Comparison of ENCODE assay signal across 8 mouse cellular contexts in the genomic region with DNA sequence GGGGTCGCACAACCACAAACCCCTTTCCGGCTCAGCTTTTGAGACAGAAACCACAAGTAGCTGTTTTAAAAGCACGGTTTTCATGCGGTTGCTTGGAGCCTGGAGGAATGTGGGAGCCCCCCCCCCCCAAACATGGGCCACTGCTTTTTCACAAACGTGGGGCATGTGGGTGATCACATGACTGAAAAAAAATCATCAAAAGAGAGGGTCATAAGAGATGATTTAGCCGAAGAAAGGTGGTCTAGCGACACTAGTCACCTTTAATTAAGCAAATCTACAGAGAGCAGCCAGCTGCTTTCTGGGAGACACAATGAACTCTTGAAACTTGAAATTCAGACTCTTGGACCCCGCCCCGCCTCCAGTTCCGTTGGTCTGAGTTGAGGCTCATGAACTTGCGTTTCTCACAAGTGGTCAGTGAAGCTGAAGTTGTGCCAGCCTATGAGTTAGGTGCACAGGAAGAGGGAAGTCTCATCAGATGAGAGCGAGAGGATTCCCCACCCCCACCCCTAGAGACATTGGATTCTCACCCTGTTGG. TPM values are rescaled to one million over a fixed set of nuclear protein-coding genes. Genes with fewer than 3 reads are reported as not detected.
DNase-seq lines count a peak whose midpoint lies in the region; ATAC-seq lines count a peak whose summit lies in the region.

No protein-coding gene starts in this region.

- peak overlapping the region; percentile 97 for H3K4me2 ChIP-seq in embryonic facial prominence, embryonic 13.5 days
- H3K4me2 ChIP-seq in stomach, embryonic 16.5 days (ENCODE audit: low read depth, low read length), result peak overlapping the region; percentile 88

- peak; percentile 87 for DNase-seq in heart, adult 11 months
- DNase-seq in heart, postnatal 4 days, result no peak
- peak; percentile 37 for DNase-seq in kidney, adult 9 months
- DNase-seq in lung, postnatal 10 days, result peak; percentile 21
- no peak for DNase-seq in layer of hippocampus, adult 18-20 months (ENCODE audit: low spot score in 2 of 2)
- DNase-seq in adrenal gland, adult 18-20 months (ENCODE audit: low spot score in 2 of 2), result no peak

- H3K4me3 ChIP-seq in embryonic facial prominence, embryonic 13.5 days, result peak overlapping the region; percentile 78
- peak overlapping the region; percentile 79 for H3K4me3 ChIP-seq in stomach, embryonic 16.5 days (replicated peaks; ENCODE audit: low read length)

- ATAC-seq in embryonic facial prominence, embryonic 13.5 days (ENCODE audit: insufficient number of reproducible peaks, insufficient read depth, low FRiP score, low TSS enrichment, low read depth), result no peak
- no peak for ATAC-seq in stomach, embryonic 16.5 days (ENCODE audit: insufficient read depth, low FRiP score)

- H3K9ac ChIP-seq in embryonic facial prominence, embryonic 13.5 days, result peak overlapping the region; percentile 86
- H3K9ac ChIP-seq in stomach, embryonic 16.5 days (ENCODE audit: low read length), result peak overlapping the region; percentile 89

- H3K9me3 ChIP-seq in embryonic facial prominence, embryonic 13.5 days, result no peaks in the 10 kb centered on the region
- no peaks in the 10 kb centered on the region for H3K9me3 ChIP-seq in stomach, embryonic 16.5 days (replicated peaks; ENCODE audit: control insufficient read depth, low read length)

- H3K4me1 ChIP-seq in embryonic facial prominence, embryonic 13.5 days, result peaks cover 13% of the 10 kb centered on the region
- peaks cover 12% of the 10 kb centered on the region; the same call in 1 of the 2 replicates for H3K4me1 ChIP-seq in stomach, embryonic 16.5 days (ENCODE audit: control insufficient read depth, insufficient read depth, low read length)

- H3K36me3 ChIP-seq in embryonic facial prominence, embryonic 13.5 days, result no peaks in the 10 kb centered on the region
- no peaks in the 10 kb centered on the region for H3K36me3 ChIP-seq in stomach, embryonic 16.5 days (ENCODE audit: control insufficient read depth, insufficient read depth, low read length)

- H3K27me3 ChIP-seq in embryonic facial prominence, embryonic 13.5 days, result 0 out of 2 replicates have a peak, but pooled peaks cover 2% of the 10 kb centered on the region
- H3K27me3 ChIP-seq in stomach, embryonic 16.5 days (ENCODE audit: control insufficient read depth, insufficient read depth, low read length), result no peaks in the 10 kb centered on the region

- H3K27ac ChIP-seq in embryonic facial prominence, embryonic 13.5 days, result peak overlapping the region; percentile 82; the same call in 1 of the 2 replicates
- no peak overlapping the region for H3K27ac ChIP-seq in stomach, embryonic 16.5 days (ENCODE audit: low read length)

- WGBS in embryonic facial prominence, embryonic 13.5 days, result 17% methylated on average over 12 of the region's 12 CpGs
- 23% methylated on average over 12 of the region's 12 CpGs for WGBS in stomach, embryonic 16.5 days

RNA-seq across cellular contexts. Expression of gene Iqgap2, which starts 1.0 kb away (rescaled TPM):
- 1 to 10 TPM; 2.8 to 3.0 TPM for total RNA-seq in heart, postnatal 4 days (2021)
- 15.1 and 16.5 TPM in 2 replicates for polyA plus RNA-seq in embryonic facial prominence, embryonic 13.5 days (2015; fragmentation: Nextera tagmentation; extraction: Ambion mirVana)
- polyA plus RNA-seq in stomach, embryonic 16.5 days (2015; fragmentation: Nextera tagmentation; extraction: Ambion mirVana), result 16.2 and 18.4 TPM in 2 replicates
- total RNA-seq in layer of hippocampus, adult 18-20 months (2021), result 10 to 100 TPM; 86.1 to 90.8 TPM
- total RNA-seq in adrenal gland, adult 18-20 months (2021), result 100 to 1,000 TPM; 123 to 137 TPM

Comparison
In these comparisons a context has a peak if more than half of its experiments do, and no peak if none do; other contexts are left out.
1. DNase-seq: peak in heart, adult 11 months (single experiment), kidney, adult 9 months (single experiment) and lung, postnatal 10 days (single experiment); none in heart, postnatal 4 days (single experiment), layer of hippocampus, adult 18-20 months (0 of 2) and adrenal gland, adult 18-20 months (0 of 2).
2. RNA of gene Iqgap2, which starts 1.0 kb away (total RNA-seq): 123 to 137 TPM in adrenal gland, adult 18-20 months and 86.1 to 90.8 TPM in layer of hippocampus, adult 18-20 months; 2.8 to 3.0 TPM in heart, postnatal 4 days; every median in the first group is over 10 times any median in the second.